Mouse (Mus musculus) liver, embryonic 14.5 days (tissue): ENCODE measurements around the gene Tmub2.
A peak's percentile ranks its signal among the peaks of the same experiment; 100 is the strongest.

Experiments used
- CTCF ChIP-seq: IDR thresholded peaks from 2 replicates; pipeline ENCODE4 v1.5.1; 2016; ENCODE audit warnings: antibody characterized with exemption, low read depth, control low read depth
- EP300 ChIP-seq: IDR thresholded peaks from 2 replicates; pipeline ENCODE4 v1.6.1; 2016; ENCODE audit warnings: antibody characterized with exemption, low read depth

GRCm38 (mm10) chr11:102294887-102295597, 10.3 kb downstream of the Tmub2 start:
- TF ChIP-seq CTCF (peak; percentile 41), EP300 (no peak)
